Mouse (Mus musculus) gastrocnemius, postnatal 36 days (tissue): ENCODE data around the gene Misp. TPM values are rescaled to one million over a fixed set of nuclear protein-coding genes. Genes with fewer than 3 reads are reported as not detected.
A peak's percentile ranks its signal among the peaks of the same experiment; 100 is the strongest.

ENCODE experiments used
- DNase-seq, 2 experiments: peaks; one replicate each; pipeline ENCODE4 v3.0.0; 2022
- intact Hi-C: fragments of 180-260 bp; cut with DNase I; formaldehyde crosslinking; loops from one replicate; pipeline ENCODE4 v1.15.1; 2025
- long read RNA-seq, 2 experiments: library from polyadenylated mRNA; stranded (forward); transcript quantifications; one replicate each; pipeline ENCODE4 v2.0.0; 2021
- total RNA-seq, 2 experiments: library from RNA; stranded (reverse); gene quantifications; 2 replicates each; pipeline ENCODE4 v1.2.3; 2021

Misp gene
- not detected for total RNA-seq
- long read RNA-seq, experiment 1, result 0 reads
- long read RNA-seq, experiment 2, result 0 reads

GRCm38 (mm10) chr10:79820782-79821181 lies at the start of gene Misp:
Misp (plus strand) TSS chr10:79820989.
- intact Hi-C loops, result no loop called here
- no peak for DNase-seq

GRCm38 (mm10) chr10:79772320-79772719 lies 48.5 kb upstream of the Misp start:
- no peak for DNase-seq
- intact Hi-C loops, result no loop called here

- intact Hi-C loops, result no loop called here
These were observed 47.6 kb upstream of the Misp start for GRCm38 (mm10) chr10:79773208-79773607.

GRCm38 (mm10) chr10:79774486-79775279 lies 46.1 kb upstream of the Misp start:
- DNase-seq, result no peak
- intact Hi-C loops, result no loop called here

More at GRCm38 (mm10) chr10:79773208-79773607, 47.6 kb upstream of the Misp start:
- no peak for DNase-seq

GRCm38 (mm10) chr10:79777103-79777531 lies 43.7 kb upstream of the Misp start, which contains the start of gene Fstl3:
Fstl3 (plus strand) TSS chr10:79777272.
- DNase-seq, result no peak
- intact Hi-C loops, result no loop called here

- intact Hi-C loops, result no loop called here
- DNase-seq, result no peak
These were observed 42.8 kb upstream of the Misp start for GRCm38 (mm10) chr10:79778006-79778405.

- intact Hi-C loops, result no loop called here
These were observed 41.6 kb upstream of the Misp start for GRCm38 (mm10) chr10:79779193-79779592.

GRCm38 (mm10) chr10:79779784-79780663 lies 40.8 kb upstream of the Misp start:
- intact Hi-C loops, result no loop called here
- DNase-seq, result peak; percentile 92

More at GRCm38 (mm10) chr10:79779193-79779592, 41.6 kb upstream of the Misp start:
- DNase-seq, result no peak

- no peak for DNase-seq
- intact Hi-C loops, result no loop called here
These were observed 40.1 kb upstream of the Misp start for GRCm38 (mm10) chr10:79780664-79781015.

- intact Hi-C loops, result no loop called here
- no peak for DNase-seq
These were observed 39.6 kb upstream of the Misp start for GRCm38 (mm10) chr10:79781139-79781538.

GRCm38 (mm10) chr10:79781956-79782355 lies 38.8 kb upstream of the Misp start:
- intact Hi-C loops, result no loop called here
- DNase-seq, result no peak

- DNase-seq, result no peak
- intact Hi-C loops, result no loop called here
These were observed 37.7 kb upstream of the Misp start for GRCm38 (mm10) chr10:79783050-79783449.

GRCm38 (mm10) chr10:79783920-79784800 lies 36.6 kb upstream of the Misp start:
- intact Hi-C loops, result no loop called here
- DNase-seq, result no peak

- intact Hi-C loops, result loop anchor here (5.0 kb wide), 1 partner anchor 91 kb away; no protein-coding TSS in a partner anchor
- peak; percentile 67 to 69 for DNase-seq
These were observed 32.2 kb upstream of the Misp start for GRCm38 (mm10) chr10:79788386-79789158.

- no peak for DNase-seq
- intact Hi-C loops, result loop anchor here (5.0 kb wide), 1 partner anchor 92 kb away; no protein-coding TSS in a partner anchor
These were observed 31.2 kb upstream of the Misp start for GRCm38 (mm10) chr10:79789581-79789980.

- intact Hi-C loops, result no loop called here
These were observed 29.9 kb upstream of the Misp start, which contains the start of gene Prss57 for GRCm38 (mm10) chr10:79790861-79791260. Prss57 (minus strand) TSS chr10:79790961.

GRCm38 (mm10) chr10:79792339-79793040 lies 28.3 kb upstream of the Misp start:
- intact Hi-C loops, result loop anchor here (1.0 kb wide), 1 partner anchor 20 kb away; no protein-coding TSS in a partner anchor
- DNase-seq, result no peak

More at GRCm38 (mm10) chr10:79790861-79791260, 29.9 kb upstream of the Misp start, which contains the start of gene Prss57:
- no peak for DNase-seq

- intact Hi-C loops, result loop anchor here (1.0 kb wide), 1 partner anchor 19 kb away; no protein-coding TSS in a partner anchor
- DNase-seq, result peak; percentile 71 to 81
These were observed 27.6 kb upstream of the Misp start, which contains the start of gene Palm for GRCm38 (mm10) chr10:79793051-79793737. Palm (plus strand) TSS chr10:79793572.
